Mouse (Mus musculus) E14TG2a.4 (cell line): ENCODE measurements around the gene Tlx2.

Experiments
- CTCF ChIP-seq: conservative IDR thresholded peaks from 2 replicates; pipeline ENCODE4 v1.5.1; 2014; ENCODE audit warnings: low read length
- NANOG ChIP-seq: IDR thresholded peaks from 2 replicates; pipeline ENCODE4 v1.6.1; 2014; ENCODE audit warnings: borderline replicate concordance, low read length, mixed read lengths
- POU5F1 ChIP-seq: IDR thresholded peaks from 2 replicates; pipeline ENCODE4 v1.6.1; 2014; ENCODE audit warnings: low read length, borderline replicate concordance

DNA sequence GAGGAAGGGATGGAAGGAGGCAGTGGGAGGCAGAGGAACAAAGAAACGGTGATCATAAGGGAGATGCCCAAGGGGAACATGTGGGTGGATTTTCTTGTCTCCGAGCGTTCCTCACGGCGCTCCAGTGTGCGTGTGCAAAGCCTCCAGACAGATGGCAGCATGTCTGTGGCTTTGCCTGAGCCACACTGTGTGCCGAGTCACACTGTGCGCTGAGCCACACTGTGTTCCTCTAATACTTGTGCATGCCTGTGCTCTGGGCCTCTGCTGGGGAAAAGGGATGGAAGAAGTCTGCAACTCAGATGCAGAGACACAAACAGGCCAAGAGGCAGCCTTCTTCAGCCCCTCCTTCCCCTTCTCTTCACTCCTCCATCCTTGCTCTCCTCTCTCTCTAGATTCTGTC, 42.8 kb downstream of the Tlx2 start:
- TF ChIP-seq CTCF: no peak
- no peak for TF ChIP-seq POU5F1
- no peak for TF ChIP-seq NANOG
